Mouse (Mus musculus): Measurements from ENCODE around the gene Cap2.

Gene Cap2

DNA sequence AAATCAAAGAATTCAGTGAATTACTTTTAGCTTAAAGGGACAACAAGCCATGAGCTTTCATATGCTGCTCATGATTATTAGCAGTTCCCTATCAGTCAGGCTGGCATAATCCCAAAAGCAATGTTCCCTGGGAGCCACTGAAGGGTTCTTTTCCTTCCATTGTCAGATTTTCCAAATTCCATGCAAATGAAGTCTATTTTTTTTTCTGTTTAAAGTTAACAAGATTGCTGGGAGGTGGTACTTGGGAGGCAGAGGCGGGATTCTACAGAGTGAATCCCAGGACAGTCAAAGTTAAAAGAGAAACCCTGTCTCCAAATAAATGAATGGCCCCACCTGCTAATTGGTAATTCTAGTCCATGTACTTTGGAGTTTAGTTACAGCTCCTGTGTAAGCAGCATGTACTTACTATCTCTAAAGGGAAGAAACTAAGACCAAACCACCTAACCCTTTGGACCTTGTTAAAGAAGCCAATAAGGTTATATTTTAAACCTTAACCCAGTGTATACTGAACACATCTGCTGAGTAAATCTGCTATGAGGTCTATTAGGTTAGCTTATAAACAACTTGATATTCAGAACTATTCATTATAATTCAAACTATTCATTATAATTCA is 193.8 kb downstream of the Cap2 start:
- no peak for DNase-seq (ENCODE audit: low spot score)

DNA sequence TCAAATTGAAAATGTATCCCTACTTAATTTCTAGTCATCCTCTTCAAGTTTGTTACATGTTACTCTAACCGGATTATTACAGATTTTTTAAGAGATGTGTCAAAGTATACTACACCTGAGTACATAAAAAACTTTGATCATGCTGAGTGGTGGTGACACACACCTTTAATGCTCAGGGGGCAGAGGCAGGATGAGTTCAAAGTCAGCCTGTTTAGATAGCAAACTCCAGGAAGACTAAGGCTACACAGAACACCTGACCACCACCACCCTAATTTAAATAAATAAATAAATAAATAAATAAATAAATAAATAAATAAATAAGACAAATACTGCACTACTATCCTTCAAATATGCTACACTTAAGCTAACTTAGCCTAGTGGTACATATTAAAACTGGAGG is 194.3 kb downstream of the Cap2 start:
- no peak for DNase-seq (ENCODE audit: low spot score)

GRCm38 (mm10) chr13:46696788-46697187 is 195.1 kb downstream of the Cap2 start:
- DNase-seq (ENCODE audit: low spot score), result no peak

DNA sequence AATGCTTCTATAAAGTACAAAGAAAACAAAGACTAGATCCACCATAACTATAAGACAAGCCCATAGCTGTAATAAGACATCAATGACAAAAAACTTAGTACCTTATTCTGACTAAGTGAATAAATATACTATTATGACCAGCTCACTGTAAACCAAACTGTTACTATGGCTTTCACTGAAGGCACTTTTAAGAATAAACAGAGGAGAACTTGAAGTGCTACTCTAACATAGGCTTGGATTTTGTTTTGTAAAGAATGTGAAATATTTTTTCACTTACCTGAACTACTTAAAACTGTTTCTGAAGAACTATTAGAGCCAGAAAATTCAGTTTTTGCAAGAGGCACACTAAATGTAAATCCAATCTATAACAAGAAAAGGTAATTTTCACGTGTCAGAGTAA is 197.7 kb downstream of the Cap2 start:
- DNase-seq (ENCODE audit: low spot score), result no peak
